Mouse (Mus musculus) urinary bladder, postnatal 25 days (tissue): ENCODE data around the gene Car8.
"Not testable (repeated sequence)": the region's sequence is repeated elsewhere in the genome, so short reads cannot be mapped to it uniquely, and the experiment has no call there.

Source experiments
- DNase-seq: peaks from one replicate; pipeline ENCODE4 v3.0.0; 2022; ENCODE audit warnings: low spot score

Car8 gene

GRCm38 (mm10) chr4:8203367-8203766, 35.5 kb downstream of the Car8 start:
- DNase-seq = no peak

GRCm38 (mm10) chr4:8201631-8202030, 37.2 kb downstream of the Car8 start:
- no peak for DNase-seq

- DNase-seq = no peak
These were observed 38.8 kb downstream of the Car8 start for GRCm38 (mm10) chr4:8200081-8200480.

GRCm38 (mm10) chr4:8198033-8198432, 40.8 kb downstream of the Car8 start:
- no peak for DNase-seq

- DNase-seq = no peak
These were observed 48.4 kb downstream of the Car8 start for GRCm38 (mm10) chr4:8190441-8190840.

- no peak for DNase-seq
These were observed 51.7 kb downstream of the Car8 start for GRCm38 (mm10) chr4:8186921-8187687.

- no peak for DNase-seq
These were observed 58.3 kb downstream of the Car8 start for GRCm38 (mm10) chr4:8180576-8180975.

GRCm38 (mm10) chr4:8154589-8155198, 84.1 kb downstream of the Car8 start:
- no peak for DNase-seq

- DNase-seq = not testable (repeated sequence)
These were observed 84.9 kb downstream of the Car8 start for GRCm38 (mm10) chr4:8153926-8154325.

- DNase-seq = no peak
These were observed 101.4 kb downstream of the Car8 start for GRCm38 (mm10) chr4:8137403-8137802.

- DNase-seq = no peak
These were observed 106.8 kb downstream of the Car8 start for GRCm38 (mm10) chr4:8132024-8132423.

GRCm38 (mm10) chr4:8113558-8113957, 125.3 kb downstream of the Car8 start:
- no peak for DNase-seq

GRCm38 (mm10) chr4:8111891-8112290, 127.0 kb downstream of the Car8 start:
- DNase-seq = no peak

GRCm38 (mm10) chr4:8109906-8110567, 128.8 kb downstream of the Car8 start:
- DNase-seq = no peak

GRCm38 (mm10) chr4:8101466-8101865, 137.4 kb downstream of the Car8 start:
- DNase-seq = no peak

GRCm38 (mm10) chr4:8098084-8098483, 140.8 kb downstream of the Car8 start:
- no peak for DNase-seq

GRCm38 (mm10) chr4:8097683-8098082, 141.2 kb downstream of the Car8 start:
- DNase-seq = no peak

- DNase-seq = not testable (repeated sequence)
These were observed 145.3 kb downstream of the Car8 start for GRCm38 (mm10) chr4:8093566-8093965.
